Mouse (Mus musculus): ENCODE results near the gene Tomm40l. TPM values are rescaled to one million over a fixed set of nuclear protein-coding genes. Genes with fewer than 3 reads are reported as not detected.
"Not testable (repeated sequence)": the region's sequence is repeated elsewhere in the genome, so short reads cannot be mapped to it uniquely, and the experiment has no call there.

Tomm40l gene
- polyA plus RNA-seq, 1 experiment from 2014 or later, result 11.8 TPM

GRCm38 (mm10) chr1:171246709-171247452 is 24.6 kb upstream of the Tomm40l start:
- peak overlapping the region; percentile 74 for H3K9ac ChIP-seq (ENCODE audit: low read depth, low read length)
- H3K9me3 ChIP-seq (replicated peaks; ENCODE audit: control insufficient read depth, low read length), result no peaks in the 10 kb centered on the region
- ATAC-seq (ENCODE audit: low read depth), result peak; percentile 95
- H3K27ac ChIP-seq (ENCODE audit: low read length), result peak overlapping the region; percentile 86
- peaks cover 20% of the 10 kb centered on the region for H3K4me1 ChIP-seq (ENCODE audit: control insufficient read depth, low read depth, low read length)
- peaks cover 20% of the 10 kb centered on the region for H3K27me3 ChIP-seq (ENCODE audit: control insufficient read depth, insufficient read depth, low read depth, low read length)
- WGBS (ENCODE audit: insufficient replicate concordance), result under 1% methylated on average over 41 of the region's 41 CpGs
- peak overlapping the region; percentile 71 for H3K4me3 ChIP-seq (ENCODE audit: low read depth, low read length)
- H3K36me3 ChIP-seq (ENCODE audit: control insufficient read depth, insufficient read depth), result peaks cover 3% of the 10 kb centered on the region; the same call in 1 of the 2 replicates
- H3K4me2 ChIP-seq (ENCODE audit: low read depth, low read length), result peak overlapping the region; percentile 91

GRCm38 (mm10) chr1:171245353-171245752 is 23.0 kb upstream of the Tomm40l start:
- WGBS (ENCODE audit: insufficient replicate concordance), result 83% methylated on average over 8 of the region's 8 CpGs
- Histone ChIP-seq H3K4me2 (ENCODE audit: low read depth, low read length) (no peak overlapping the region), H3K9ac (ENCODE audit: low read depth, low read length) (no peak overlapping the region), H3K27me3 (ENCODE audit: control insufficient read depth, insufficient read depth, low read depth, low read length) (peaks cover 6% of the 10 kb centered on the region), H3K4me1 (ENCODE audit: control insufficient read depth, low read depth, low read length) (peaks cover 20% of the 10 kb centered on the region), H3K9me3 (replicated peaks; ENCODE audit: control insufficient read depth, low read length) (no peaks in the 10 kb centered on the region), H3K27ac (ENCODE audit: low read length) (no peak overlapping the region), H3K36me3 (ENCODE audit: control insufficient read depth, insufficient read depth) (peaks cover 3% of the 10 kb centered on the region; the same call in 1 of the 2 replicates), H3K4me3 (ENCODE audit: low read depth, low read length) (no peak overlapping the region)
- no peak for ATAC-seq (ENCODE audit: low read depth)

- Histone ChIP-seq H3K4me1 (ENCODE audit: control insufficient read depth, low read depth, low read length) (peaks cover 12% of the 10 kb centered on the region), H3K36me3 (ENCODE audit: control insufficient read depth, insufficient read depth) (peaks cover 14% of the 10 kb centered on the region)
- not testable (repeated sequence) for H3K4me2 ChIP-seq (ENCODE audit: low read depth, low read length); H3K9ac ChIP-seq (ENCODE audit: low read depth, low read length); H3K27ac ChIP-seq (ENCODE audit: low read length); H3K9me3 ChIP-seq (replicated peaks; ENCODE audit: control insufficient read depth, low read length); H3K4me3 ChIP-seq (ENCODE audit: low read depth, low read length); H3K27me3 ChIP-seq (ENCODE audit: control insufficient read depth, insufficient read depth, low read depth, low read length); ATAC-seq (ENCODE audit: low read depth)
- 78% methylated on average over 12 of the region's 12 CpGs for WGBS (ENCODE audit: insufficient replicate concordance)
These were observed 19.6 kb upstream of the Tomm40l start for GRCm38 (mm10) chr1:171241952-171242351.

GRCm38 (mm10) chr1:171240911-171241310 is 18.6 kb upstream of the Tomm40l start:
- H3K4me2 ChIP-seq (ENCODE audit: low read depth, low read length), result no peak overlapping the region
- H3K36me3 ChIP-seq (ENCODE audit: control insufficient read depth, insufficient read depth), result peaks cover 22% of the 10 kb centered on the region
- 80% methylated on average over 10 of the region's 10 CpGs for WGBS (ENCODE audit: insufficient replicate concordance)
- H3K27me3 ChIP-seq (ENCODE audit: control insufficient read depth, insufficient read depth, low read depth, low read length), result no peaks in the 10 kb centered on the region
- ATAC-seq (ENCODE audit: low read depth), result no peak
- no peak overlapping the region for H3K9ac ChIP-seq (ENCODE audit: low read depth, low read length)
- H3K4me1 ChIP-seq (ENCODE audit: control insufficient read depth, low read depth, low read length), result peaks cover 6% of the 10 kb centered on the region
- no peak overlapping the region for H3K4me3 ChIP-seq (ENCODE audit: low read depth, low read length)
- H3K9me3 ChIP-seq (replicated peaks; ENCODE audit: control insufficient read depth, low read length), result no peaks in the 10 kb centered on the region
- H3K27ac ChIP-seq (ENCODE audit: low read length), result no peak overlapping the region

- H3K4me3 ChIP-seq (ENCODE audit: low read depth, low read length), result no peak overlapping the region
- H3K27ac ChIP-seq (ENCODE audit: low read length), result no peak overlapping the region
- no peaks in the 10 kb centered on the region for H3K9me3 ChIP-seq (replicated peaks; ENCODE audit: control insufficient read depth, low read length)
- H3K27me3 ChIP-seq (ENCODE audit: control insufficient read depth, insufficient read depth, low read depth, low read length), result no peaks in the 10 kb centered on the region
- peaks cover 22% of the 10 kb centered on the region for H3K36me3 ChIP-seq (ENCODE audit: control insufficient read depth, insufficient read depth)
- no peak overlapping the region for H3K9ac ChIP-seq (ENCODE audit: low read depth, low read length)
- H3K4me1 ChIP-seq (ENCODE audit: control insufficient read depth, low read depth, low read length), result peaks cover 3% of the 10 kb centered on the region; the same call in 1 of the 2 replicates
- no peak for ATAC-seq (ENCODE audit: low read depth)
- H3K4me2 ChIP-seq (ENCODE audit: low read depth, low read length), result no peak overlapping the region
- WGBS (ENCODE audit: insufficient replicate concordance), result 69% methylated on average over 15 of the region's 15 CpGs
These were observed 17.9 kb upstream of the Tomm40l start for GRCm38 (mm10) chr1:171239992-171240744.

GRCm38 (mm10) chr1:171238463-171238862 is 16.1 kb upstream of the Tomm40l start:
- Histone ChIP-seq H3K4me1 (ENCODE audit: control insufficient read depth, low read depth, low read length) (peaks cover 9% of the 10 kb centered on the region), H3K4me3 (ENCODE audit: low read depth, low read length) (no peak overlapping the region), H3K27me3 (ENCODE audit: control insufficient read depth, insufficient read depth, low read depth, low read length) (no peaks in the 10 kb centered on the region), H3K36me3 (ENCODE audit: control insufficient read depth, insufficient read depth) (peaks cover 20% of the 10 kb centered on the region), H3K9ac (ENCODE audit: low read depth, low read length) (no peak overlapping the region), H3K9me3 (replicated peaks; ENCODE audit: control insufficient read depth, low read length) (no peaks in the 10 kb centered on the region), H3K27ac (ENCODE audit: low read length) (no peak overlapping the region), H3K4me2 (ENCODE audit: low read depth, low read length) (no peak overlapping the region)
- WGBS (ENCODE audit: insufficient replicate concordance), result 58% methylated on average over 14 of the region's 14 CpGs
- ATAC-seq (ENCODE audit: low read depth), result peak; percentile 41; the same call in 1 of the 2 replicates

GRCm38 (mm10) chr1:171237438-171237837 is 15.1 kb upstream of the Tomm40l start:
- no peak for ATAC-seq (ENCODE audit: low read depth)

GRCm38 (mm10) chr1:171235791-171236190 is 13.5 kb upstream of the Tomm40l start:
- Histone ChIP-seq H3K27ac (ENCODE audit: low read length) (no peak overlapping the region), H3K36me3 (ENCODE audit: control insufficient read depth, insufficient read depth) (peaks cover 20% of the 10 kb centered on the region), H3K27me3 (ENCODE audit: control insufficient read depth, insufficient read depth, low read depth, low read length) (no peaks in the 10 kb centered on the region), H3K9ac (ENCODE audit: low read depth, low read length) (no peak overlapping the region), H3K9me3 (replicated peaks; ENCODE audit: control insufficient read depth, low read length) (no peaks in the 10 kb centered on the region), H3K4me3 (ENCODE audit: low read depth, low read length) (no peak overlapping the region), H3K4me1 (ENCODE audit: control insufficient read depth, low read depth, low read length) (peaks cover 24% of the 10 kb centered on the region), H3K4me2 (ENCODE audit: low read depth, low read length) (no peak overlapping the region)
- ATAC-seq (ENCODE audit: low read depth), result no peak
- WGBS (ENCODE audit: insufficient replicate concordance), result 65% methylated on average over 4 of the region's 4 CpGs

More at GRCm38 (mm10) chr1:171237438-171237837, 15.1 kb upstream of the Tomm40l start:
- Histone ChIP-seq H3K27me3 (ENCODE audit: control insufficient read depth, insufficient read depth, low read depth, low read length) (no peaks in the 10 kb centered on the region), H3K27ac (ENCODE audit: low read length) (no peak overlapping the region), H3K4me2 (ENCODE audit: low read depth, low read length) (no peak overlapping the region), H3K4me3 (ENCODE audit: low read depth, low read length) (no peak overlapping the region), H3K4me1 (ENCODE audit: control insufficient read depth, low read depth, low read length) (peaks cover 19% of the 10 kb centered on the region), H3K36me3 (ENCODE audit: control insufficient read depth, insufficient read depth) (peaks cover 20% of the 10 kb centered on the region), H3K9me3 (replicated peaks; ENCODE audit: control insufficient read depth, low read length) (no peaks in the 10 kb centered on the region), H3K9ac (ENCODE audit: low read depth, low read length) (no peak overlapping the region)
- 66% methylated on average over 6 of the region's 6 CpGs for WGBS (ENCODE audit: insufficient replicate concordance)

- no peaks in the 10 kb centered on the region for H3K27me3 ChIP-seq (ENCODE audit: control insufficient read depth, insufficient read depth, low read depth, low read length)
- peaks cover 24% of the 10 kb centered on the region for H3K4me1 ChIP-seq (ENCODE audit: control insufficient read depth, low read depth, low read length)
- H3K27ac ChIP-seq (ENCODE audit: low read length), result peak overlapping the region; percentile 29
- peaks cover 20% of the 10 kb centered on the region for H3K36me3 ChIP-seq (ENCODE audit: control insufficient read depth, insufficient read depth)
- H3K9ac ChIP-seq (ENCODE audit: low read depth, low read length), result no peak overlapping the region
- no peaks in the 10 kb centered on the region for H3K9me3 ChIP-seq (replicated peaks; ENCODE audit: control insufficient read depth, low read length)
- WGBS (ENCODE audit: insufficient replicate concordance), result 74% methylated on average over 4 of the region's 4 CpGs
- ATAC-seq (ENCODE audit: low read depth), result no peak
- H3K4me2 ChIP-seq (ENCODE audit: low read depth, low read length), result no peak overlapping the region
- H3K4me3 ChIP-seq (ENCODE audit: low read depth, low read length), result no peak overlapping the region
These were observed 12.2 kb upstream of the Tomm40l start for GRCm38 (mm10) chr1:171234538-171234937.
